Mouse (Mus musculus) CH12.LX (cell line): ENCODE data around the gene Gna15.

Experiments used
- CTCF ChIP-seq, 2 experiments: IDR thresholded peaks in 1 of 2; conservative IDR thresholded peaks in 1 of 2; 2 replicates each; pipeline ENCODE4 v1.5.1; 2011 to 2012; ENCODE audit warnings: low read depth in 2 of 2, low read length in 2 of 2, improper control_type of control experiment in 1 of 2, inconsistent platforms in 1 of 2, mild to moderate bottlenecking in 1 of 2, moderate library complexity in 1 of 2
- ELF1 ChIP-seq: IDR thresholded peaks from 2 replicates; pipeline ENCODE4 v1.6.1; 2014; ENCODE audit warnings: low read depth, mild to moderate bottlenecking, inconsistent platforms, low read length, improper control_type of control experiment
- GABPA ChIP-seq: IDR thresholded peaks from 2 replicates; pipeline ENCODE4 v1.6.1; 2012; ENCODE audit warnings: low read depth, low read length, improper control_type of control experiment, inconsistent platforms; ENCODE audit not compliant: insufficient replicate concordance
- MAZ ChIP-seq: IDR thresholded peaks from 2 replicates; pipeline ENCODE4 v1.6.1; 2012; ENCODE audit warnings: low read depth, mild to moderate bottlenecking, inconsistent platforms, low read length, improper control_type of control experiment, moderate library complexity
- MEF2A ChIP-seq: IDR thresholded peaks from 2 replicates; pipeline ENCODE4 v1.6.1; 2014; ENCODE audit warnings: low read depth, mild to moderate bottlenecking, inconsistent platforms, low read length, improper control_type of control experiment, borderline replicate concordance
- MYC ChIP-seq: IDR thresholded peaks from 2 replicates; pipeline ENCODE4 v1.6.1; 2011; ENCODE audit warnings: low read depth, mild to moderate bottlenecking, improper control_type of control experiment, low read length
- PAX5 ChIP-seq: IDR thresholded peaks from 2 replicates; pipeline ENCODE4 v1.6.1; 2012; ENCODE audit warnings: low read length, inconsistent platforms, mixed read lengths
- POLR2A ChIP-seq: IDR thresholded peaks from 2 replicates; pipeline ENCODE4 v1.6.1; 2011; ENCODE audit warnings: low read depth, mild to moderate bottlenecking, improper control_type of control experiment, low read length
- RCOR1 ChIP-seq: conservative IDR thresholded peaks from 2 replicates; pipeline ENCODE4 v1.6.1; 2012; ENCODE audit warnings: low read depth, mild to moderate bottlenecking, inconsistent platforms, low read length, improper control_type of control experiment
- SMC3 ChIP-seq: IDR thresholded peaks from 2 replicates; pipeline ENCODE4 v1.6.1; 2011; ENCODE audit warnings: low read depth, low read length, improper control_type of control experiment
- TBP ChIP-seq: conservative IDR thresholded peaks from 2 replicates; pipeline ENCODE4 v1.6.1; 2011; ENCODE audit warnings: low read depth, low read length, improper control_type of control experiment
- TCF12 ChIP-seq: IDR thresholded peaks from 2 replicates; pipeline ENCODE4 v1.6.1; 2014; ENCODE audit warnings: low read depth, mild to moderate bottlenecking, inconsistent platforms, low read length, improper control_type of control experiment

GRCm38 (mm10) chr10:81500032-81500431 lies 24.0 kb downstream of the Gna15 start, which contains the start of gene S1pr4:
- no peak for TF ChIP-seq TBP
- TF ChIP-seq MYC = no peak
- no peak for TF ChIP-seq ELF1
- no peak for TF ChIP-seq TCF12
- no peak for TF ChIP-seq MAZ
- no peak for TF ChIP-seq POLR2A
- no peak for TF ChIP-seq CTCF (conservative IDR thresholded peaks at IDR 0.05 in 1 of 2, IDR thresholded peaks at IDR 0.05 in 1 of 2; ENCODE audit: low read depth in 2 of 2, low read length in 2 of 2)
- no peak for TF ChIP-seq PAX5
- TF ChIP-seq SMC3 = no peak
- no peak for TF ChIP-seq GABPA
- TF ChIP-seq RCOR1 = no peak
- no peak for TF ChIP-seq MEF2A
